Mouse (Mus musculus): ENCODE data around the gene Tecr. TPM values are rescaled to one million over a fixed set of nuclear protein-coding genes. Genes with fewer than 3 reads are reported as not detected.

The Tecr gene
- polyA plus RNA-seq, 1 experiment from 2014 or later = 497 TPM

GRCm38 (mm10) chr8:83568755-83569154 lies 39.0 kb downstream of the Tecr start:
- no peaks in the 10 kb centered on the region; the same call in none of the 2 replicates for H3K4me1 ChIP-seq (ENCODE audit: control insufficient read depth, insufficient read depth, low read length)
- H3K4me3 ChIP-seq (ENCODE audit: low read depth, low read length) = no peak overlapping the region
- no peak overlapping the region for H3K4me2 ChIP-seq (ENCODE audit: low read depth, low read length)
- peaks cover 43% of the 10 kb centered on the region for H3K36me3 ChIP-seq (ENCODE audit: control insufficient read depth, insufficient read depth, low read length)
- no peak overlapping the region; the same call in 1 of the 2 replicates for H3K9ac ChIP-seq (ENCODE audit: low read depth, low read length)
- no peaks in the 10 kb centered on the region for H3K27me3 ChIP-seq (replicated peaks; ENCODE audit: control insufficient read depth, insufficient read depth, low read length)
- DNase-seq (ENCODE audit: low spot score) = no peak
- H3K27ac ChIP-seq (replicated peaks; ENCODE audit: low read depth, low read length) = no peak overlapping the region
- ATAC-seq (ENCODE audit: low read depth) = no peak
- no peaks in the 10 kb centered on the region for H3K9me3 ChIP-seq (ENCODE audit: control insufficient read depth, low read length)
- WGBS = 74% methylated on average over 5 of the region's 5 CpGs

- Histone ChIP-seq H3K27ac (replicated peaks; ENCODE audit: low read depth, low read length) (no peak overlapping the region), H3K4me3 (ENCODE audit: low read depth, low read length) (no peak overlapping the region), H3K4me1 (ENCODE audit: control insufficient read depth, insufficient read depth, low read length) (no peaks in the 10 kb centered on the region; the same call in none of the 2 replicates), H3K27me3 (replicated peaks; ENCODE audit: control insufficient read depth, insufficient read depth, low read length) (no peaks in the 10 kb centered on the region), H3K4me2 (ENCODE audit: low read depth, low read length) (no peak overlapping the region; the same call in 1 of the 2 replicates), H3K9me3 (ENCODE audit: control insufficient read depth, low read length) (no peaks in the 10 kb centered on the region), H3K36me3 (ENCODE audit: control insufficient read depth, insufficient read depth, low read length) (peaks cover 37% of the 10 kb centered on the region), H3K9ac (ENCODE audit: low read depth, low read length) (peak overlapping the region; percentile 78)
- WGBS = 61% methylated on average over 5 of the region's 5 CpGs
- ATAC-seq (ENCODE audit: low read depth) = no peak
- DNase-seq (ENCODE audit: low spot score) = no peak
Measured at GRCm38 (mm10) chr8:83568128-83568527, 39.6 kb downstream of the Tecr start.

- Histone ChIP-seq H3K27me3 (replicated peaks; ENCODE audit: control insufficient read depth, insufficient read depth, low read length) (no peaks in the 10 kb centered on the region), H3K4me3 (ENCODE audit: low read depth, low read length) (peak overlapping the region; percentile 66), H3K4me2 (ENCODE audit: low read depth, low read length) (peak overlapping the region; percentile 74), H3K36me3 (ENCODE audit: control insufficient read depth, insufficient read depth, low read length) (peaks cover 32% of the 10 kb centered on the region), H3K4me1 (ENCODE audit: control insufficient read depth, insufficient read depth, low read length) (no peaks in the 10 kb centered on the region; the same call in none of the 2 replicates), H3K27ac (replicated peaks; ENCODE audit: low read depth, low read length) (no peak overlapping the region), H3K9ac (ENCODE audit: low read depth, low read length) (peak overlapping the region; percentile 78), H3K9me3 (ENCODE audit: control insufficient read depth, low read length) (no peaks in the 10 kb centered on the region)
- ATAC-seq (ENCODE audit: low read depth) (no peak), DNase-seq (ENCODE audit: low spot score) (no peak)
- 50% methylated on average over 3 of the region's 3 CpGs for WGBS
Measured at GRCm38 (mm10) chr8:83567668-83568067, 40.1 kb downstream of the Tecr start.

GRCm38 (mm10) chr8:83566469-83567395 lies 41.0 kb downstream of the Tecr start, which contains the start of gene Ndufb7:
Ndufb7 (plus strand) TSS chr8:83566671.
- under 1% methylated on average over 39 of the region's 48 CpGs for WGBS
- Histone ChIP-seq H3K27ac (replicated peaks; ENCODE audit: low read depth, low read length) (no peak within 1 kb of the TSS; the same call in 1 of the 2 replicates), H3K4me1 (ENCODE audit: control insufficient read depth, insufficient read depth, low read length) (no peaks in the 10 kb centered on the region; the same call in none of the 2 replicates), H3K27me3 (replicated peaks; ENCODE audit: control insufficient read depth, insufficient read depth, low read length) (no peaks in the 10 kb centered on the region), H3K9ac (ENCODE audit: low read depth, low read length) (peak within 1 kb of the TSS; percentile 78), H3K9me3 (ENCODE audit: control insufficient read depth, low read length) (no peaks in the 10 kb centered on the region), H3K36me3 (ENCODE audit: control insufficient read depth, insufficient read depth, low read length) (peaks cover 23% of the 10 kb centered on the region), H3K4me2 (ENCODE audit: low read depth, low read length) (peak within 1 kb of the TSS; percentile 74), H3K4me3 (ENCODE audit: low read depth, low read length) (peak within 1 kb of the TSS; percentile 66)
- ATAC-seq (ENCODE audit: low read depth) = peak; percentile 87
- peak; percentile 93 for DNase-seq (ENCODE audit: low spot score)

GRCm38 (mm10) chr8:83565731-83566375 lies 41.9 kb downstream of the Tecr start:
- Histone ChIP-seq H3K27me3 (replicated peaks; ENCODE audit: control insufficient read depth, insufficient read depth, low read length) (no peaks in the 10 kb centered on the region), H3K4me3 (ENCODE audit: low read depth, low read length) (no peak overlapping the region; the same call in 1 of the 2 replicates), H3K9me3 (ENCODE audit: control insufficient read depth, low read length) (no peaks in the 10 kb centered on the region), H3K36me3 (ENCODE audit: control insufficient read depth, insufficient read depth, low read length) (peaks cover 14% of the 10 kb centered on the region), H3K4me1 (ENCODE audit: control insufficient read depth, insufficient read depth, low read length) (no peaks in the 10 kb centered on the region; the same call in none of the 2 replicates), H3K4me2 (ENCODE audit: low read depth, low read length) (peak overlapping the region; percentile 74; the same call in 1 of the 2 replicates), H3K27ac (replicated peaks; ENCODE audit: low read depth, low read length) (no peak overlapping the region), H3K9ac (ENCODE audit: low read depth, low read length) (no peak overlapping the region)
- DNase-seq (ENCODE audit: low spot score) = no peak
- ATAC-seq (ENCODE audit: low read depth) = no peak
- WGBS = 75% methylated on average over 9 of the region's 9 CpGs

GRCm38 (mm10) chr8:83563246-83563645 lies 44.5 kb downstream of the Tecr start:
- Histone ChIP-seq H3K4me1 (ENCODE audit: control insufficient read depth, insufficient read depth, low read length) (no peaks in the 10 kb centered on the region; the same call in none of the 2 replicates), H3K27ac (replicated peaks; ENCODE audit: low read depth, low read length) (no peak overlapping the region), H3K9me3 (ENCODE audit: control insufficient read depth, low read length) (no peaks in the 10 kb centered on the region), H3K9ac (ENCODE audit: low read depth, low read length) (no peak overlapping the region), H3K4me3 (ENCODE audit: low read depth, low read length) (no peak overlapping the region), H3K36me3 (ENCODE audit: control insufficient read depth, insufficient read depth, low read length) (no peaks in the 10 kb centered on the region), H3K27me3 (replicated peaks; ENCODE audit: control insufficient read depth, insufficient read depth, low read length) (no peaks in the 10 kb centered on the region), H3K4me2 (ENCODE audit: low read depth, low read length) (no peak overlapping the region)
- no peak for ATAC-seq (ENCODE audit: low read depth)
- WGBS = 64% methylated on average over 4 of the region's 4 CpGs
- no peak for DNase-seq (ENCODE audit: low spot score)

- Histone ChIP-seq H3K4me2 (ENCODE audit: low read depth, low read length) (no peak overlapping the region), H3K27ac (replicated peaks; ENCODE audit: low read depth, low read length) (no peak overlapping the region), H3K4me3 (ENCODE audit: low read depth, low read length) (no peak overlapping the region), H3K27me3 (replicated peaks; ENCODE audit: control insufficient read depth, insufficient read depth, low read length) (no peaks in the 10 kb centered on the region), H3K36me3 (ENCODE audit: control insufficient read depth, insufficient read depth, low read length) (no peaks in the 10 kb centered on the region), H3K9me3 (ENCODE audit: control insufficient read depth, low read length) (no peaks in the 10 kb centered on the region), H3K9ac (ENCODE audit: low read depth, low read length) (no peak overlapping the region), H3K4me1 (ENCODE audit: control insufficient read depth, insufficient read depth, low read length) (no peaks in the 10 kb centered on the region; the same call in none of the 2 replicates)
- no peak for ATAC-seq (ENCODE audit: low read depth)
- no peak for DNase-seq (ENCODE audit: low spot score)
- 84% methylated on average over 3 of the region's 3 CpGs for WGBS
Measured at GRCm38 (mm10) chr8:83562669-83563068, 45.1 kb downstream of the Tecr start.

GRCm38 (mm10) chr8:83535736-83536135 lies 72.0 kb downstream of the Tecr start, which contains the start of gene Olfr370:
Olfr370 (plus strand) TSS chr8:83535780.
- ATAC-seq (ENCODE audit: low read depth) = no peak
- Histone ChIP-seq H3K27me3 (replicated peaks; ENCODE audit: control insufficient read depth, insufficient read depth, low read length) (no peaks in the 10 kb centered on the region), H3K4me3 (ENCODE audit: low read depth, low read length) (no peak within 1 kb of the TSS), H3K4me2 (ENCODE audit: low read depth, low read length) (no peak within 1 kb of the TSS), H3K9me3 (ENCODE audit: control insufficient read depth, low read length) (no peaks in the 10 kb centered on the region), H3K4me1 (ENCODE audit: control insufficient read depth, insufficient read depth, low read length) (no peaks in the 10 kb centered on the region), H3K9ac (ENCODE audit: low read depth, low read length) (no peak within 1 kb of the TSS), H3K27ac (replicated peaks; ENCODE audit: low read depth, low read length) (no peak within 1 kb of the TSS), H3K36me3 (ENCODE audit: control insufficient read depth, insufficient read depth, low read length) (no peaks in the 10 kb centered on the region)
- DNase-seq (ENCODE audit: low spot score) = no peak
- WGBS = 67% methylated on average over 3 of the region's 3 CpGs
